Mouse (Mus musculus) testis, adult 2 months (tissue): Measurements from ENCODE around the gene Inip. TPM values are rescaled to one million over a fixed set of nuclear protein-coding genes. Genes with fewer than 3 reads are reported as not detected.

Source experiments
- H3K27ac ChIP-seq: fragments of 200-500 bp; 2 replicates; pipeline ENCODE4 v1.5.1; 2012; ENCODE audit warnings: low read depth, low read length; ENCODE audit not compliant: control insufficient read depth, insufficient read depth
- H3K27me3 ChIP-seq: fragments of 200-500 bp; 2 replicates; pipeline ENCODE4 v1.6.1; 2012; ENCODE audit warnings: mild to moderate bottlenecking, low read length, moderate library complexity; ENCODE audit not compliant: control insufficient read depth, insufficient read depth
- H3K36me3 ChIP-seq: fragments of 200-500 bp; 2 replicates; pipeline ENCODE4 v1.6.1; 2012; ENCODE audit warnings: mild to moderate bottlenecking, low read length; ENCODE audit not compliant: control insufficient read depth, insufficient read depth
- H3K4me1 ChIP-seq: fragments of 200-500 bp; 2 replicates; pipeline ENCODE4 v1.6.1; 2012; ENCODE audit warnings: low read length; ENCODE audit not compliant: control insufficient read depth, insufficient read depth
- H3K4me3 ChIP-seq: fragments of 200-500 bp; 2 replicates; pipeline ENCODE4 v1.5.1; 2012; ENCODE audit warnings: low read depth, mild to moderate bottlenecking, low read length, moderate library complexity, mixed read lengths; ENCODE audit not compliant: control insufficient read depth
- CTCF ChIP-seq: fragments of 200-500 bp; IDR thresholded peaks from 2 replicates; pipeline ENCODE4 v1.5.1; 2012; ENCODE audit warnings: low read depth, mild to moderate bottlenecking, inconsistent platforms, low read length, moderate library complexity; ENCODE audit not compliant: control insufficient read depth, insufficient read depth, insufficient replicate concordance
- POLR2A ChIP-seq: fragments of 200-500 bp; IDR thresholded peaks from 2 replicates; pipeline ENCODE4 v1.6.1; 2012; ENCODE audit warnings: low read depth, mild to moderate bottlenecking, inconsistent platforms, low read length, moderate library complexity; ENCODE audit not compliant: control insufficient read depth
- polyA plus RNA-seq: library from polyadenylated mRNA; depleted of rRNA; stranded (reverse); fragments of >200 nt; gene quantifications from 2 replicates; pipeline ENCODE4 v1.2.3, GENCODE M21; 2012

Inip gene
- polyA plus RNA-seq, 1 experiment = 6.7 TPM

DNA sequence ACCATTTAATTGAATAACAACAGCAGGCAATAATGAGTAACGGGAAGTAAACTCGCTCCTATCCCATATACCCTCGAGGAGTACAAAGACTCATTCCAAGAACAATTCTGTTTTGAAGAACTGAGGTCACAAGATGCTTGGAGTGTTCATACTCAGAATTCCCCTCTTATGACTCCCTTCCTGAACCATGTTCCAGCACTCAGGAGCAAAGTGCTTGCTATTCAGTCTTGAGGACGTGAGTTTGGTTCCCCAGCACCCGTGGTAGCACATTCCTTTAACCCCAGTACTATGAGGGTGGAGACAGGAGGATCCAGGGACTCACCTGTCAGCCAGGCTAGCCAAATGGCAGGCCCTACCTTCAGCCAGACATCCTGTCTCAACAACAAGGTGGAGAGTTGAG lies 29.6 kb upstream of the Inip start:
- Histone ChIP-seq H3K36me3 (no peaks in the 10 kb centered on the region), H3K4me1 (no peaks in the 10 kb centered on the region), H3K27me3 (no peaks in the 10 kb centered on the region), H3K4me3 (no peak overlapping the region), H3K27ac (no peak overlapping the region)
- TF ChIP-seq POLR2A (no peak), CTCF (no peak)

DNA sequence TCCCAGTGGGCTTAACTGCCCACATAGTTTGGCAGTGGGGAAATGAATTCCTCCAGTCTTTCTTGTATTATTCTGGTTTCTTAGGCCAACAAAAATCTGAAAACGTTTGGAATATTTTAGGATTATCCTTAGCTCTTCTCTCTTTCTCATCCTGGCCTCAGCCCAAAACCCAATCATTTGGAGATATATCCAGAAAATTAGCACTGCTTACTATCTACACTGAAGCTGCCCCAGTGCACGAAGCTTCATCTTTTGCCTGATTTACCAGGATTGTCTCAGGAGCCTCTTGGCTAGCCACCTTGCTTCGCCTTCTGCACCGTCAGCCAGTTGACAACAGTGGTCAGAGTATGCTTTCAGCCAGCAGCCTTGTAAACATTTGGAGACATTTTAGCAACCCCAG lies 27.7 kb upstream of the Inip start:
- TF ChIP-seq CTCF (no peak), POLR2A (no peak)
- Histone ChIP-seq H3K4me1 (no peaks in the 10 kb centered on the region), H3K27ac (no peak overlapping the region)

GRCm38 (mm10) chr4:59826381-59826780 lies 25.0 kb upstream of the Inip start:
- H3K4me3 ChIP-seq = no peak overlapping the region
- no peaks in the 10 kb centered on the region for H3K36me3 ChIP-seq
- H3K27me3 ChIP-seq = no peaks in the 10 kb centered on the region
- no peak overlapping the region for H3K27ac ChIP-seq
- TF ChIP-seq POLR2A (no peak), CTCF (no peak)
- H3K4me1 ChIP-seq = no peaks in the 10 kb centered on the region

More for the DNA sequence above, 27.7 kb upstream of the Inip start:
- Histone ChIP-seq H3K27me3 (no peaks in the 10 kb centered on the region), H3K4me3 (no peak overlapping the region), H3K36me3 (no peaks in the 10 kb centered on the region)

DNA sequence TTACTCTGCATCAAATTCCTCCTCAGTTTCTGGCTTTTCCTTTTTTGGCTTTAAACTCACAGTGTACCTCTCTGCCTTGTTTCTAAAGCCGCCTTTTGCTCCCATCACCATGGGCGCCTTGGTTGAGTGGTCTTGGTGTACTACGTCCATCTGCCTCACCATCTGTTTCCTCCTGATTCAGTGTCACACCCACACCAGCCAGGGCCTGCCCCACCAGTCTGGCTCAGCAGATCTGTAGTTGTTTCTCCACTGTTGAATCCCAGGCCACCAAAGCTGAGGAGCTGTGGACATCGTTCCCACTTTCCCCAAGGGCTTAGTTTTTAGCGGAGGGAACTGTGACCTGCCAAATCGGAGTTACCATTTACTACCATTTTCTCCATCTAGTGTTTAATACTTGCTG lies 24.2 kb upstream of the Inip start:
- H3K27ac ChIP-seq = no peak overlapping the region
- no peaks in the 10 kb centered on the region for H3K36me3 ChIP-seq
- no peaks in the 10 kb centered on the region for H3K27me3 ChIP-seq
- no peak overlapping the region for H3K4me3 ChIP-seq
- TF ChIP-seq POLR2A = no peak
- TF ChIP-seq CTCF = no peak
- no peaks in the 10 kb centered on the region for H3K4me1 ChIP-seq

- H3K27ac ChIP-seq = no peak overlapping the region
- no peaks in the 10 kb centered on the region for H3K4me1 ChIP-seq
- no peak for TF ChIP-seq CTCF
- TF ChIP-seq POLR2A = no peak
- no peaks in the 10 kb centered on the region for H3K36me3 ChIP-seq
- H3K4me3 ChIP-seq = no peak overlapping the region
- no peaks in the 10 kb centered on the region for H3K27me3 ChIP-seq
Observed at GRCm38 (mm10) chr4:59824860-59825259, 23.5 kb upstream of the Inip start.

GRCm38 (mm10) chr4:59823470-59823869 lies 22.1 kb upstream of the Inip start:
- Histone ChIP-seq H3K36me3 (no peaks in the 10 kb centered on the region), H3K4me1 (0 out of 2 replicates have a peak, but pooled peaks cover 2% of the 10 kb centered on the region)
- TF ChIP-seq POLR2A (no peak), CTCF (no peak)

GRCm38 (mm10) chr4:59822119-59822518 lies 20.7 kb upstream of the Inip start:
- Histone ChIP-seq H3K4me1 (0 out of 2 replicates have a peak, but pooled peaks cover 2% of the 10 kb centered on the region), H3K27me3 (no peaks in the 10 kb centered on the region)
- TF ChIP-seq CTCF = no peak
- no peak for TF ChIP-seq POLR2A

More at GRCm38 (mm10) chr4:59823470-59823869, 22.1 kb upstream of the Inip start:
- H3K27ac ChIP-seq = no peak overlapping the region
- H3K4me3 ChIP-seq = no peak overlapping the region
- no peaks in the 10 kb centered on the region for H3K27me3 ChIP-seq

GRCm38 (mm10) chr4:59821516-59821915 lies 20.1 kb upstream of the Inip start:
- H3K4me1 ChIP-seq = 0 out of 2 replicates have a peak, but pooled peaks cover 2% of the 10 kb centered on the region
- no peak overlapping the region for H3K4me3 ChIP-seq
- no peaks in the 10 kb centered on the region for H3K27me3 ChIP-seq
- H3K36me3 ChIP-seq = no peaks in the 10 kb centered on the region
- TF ChIP-seq CTCF (no peak), POLR2A (no peak)
- H3K27ac ChIP-seq = no peak overlapping the region

More at GRCm38 (mm10) chr4:59822119-59822518, 20.7 kb upstream of the Inip start:
- H3K36me3 ChIP-seq = no peaks in the 10 kb centered on the region
- H3K27ac ChIP-seq = no peak overlapping the region
- H3K4me3 ChIP-seq = no peak overlapping the region
